Mouse (Mus musculus) megakaryocyte, embryonic 14.5 days (primary cell): ENCODE results near the gene Pisd. TPM values are rescaled to one million over a fixed set of nuclear protein-coding genes. Genes with fewer than 3 reads are reported as not detected.
A peak's percentile ranks its signal among the peaks of the same experiment; 100 is the strongest.
"Not testable (repeated sequence)": the region's sequence is repeated elsewhere in the genome, so short reads cannot be mapped to it uniquely, and the experiment has no call there.

Experiments used
- H3K27me3 ChIP-seq: replicated peaks from 2 replicates; pipeline ENCODE3; 2012; ENCODE audit warnings: inconsistent platforms
- H3K36me3 ChIP-seq: replicated peaks from 2 replicates; pipeline ENCODE3; 2012; ENCODE audit warnings: low read length, inconsistent platforms, mixed read lengths
- H3K4me1 ChIP-seq: 2 replicates; pipeline ENCODE4 v1.6.1; 2012; ENCODE audit warnings: inconsistent platforms
- H3K4me3 ChIP-seq: replicated peaks from 2 replicates; pipeline ENCODE3; 2012; ENCODE audit warnings: moderate library complexity, mild to moderate bottlenecking, inconsistent platforms
- H3K9me3 ChIP-seq: 2 replicates; pipeline ENCODE4 v1.6.1; 2012; ENCODE audit warnings: inconsistent platforms
- FLI1 ChIP-seq: IDR thresholded peaks from 2 replicates; pipeline ENCODE4 v1.6.1; 2012; ENCODE audit warnings: low read length, inconsistent platforms, mixed read lengths
- GATA1 ChIP-seq: IDR thresholded peaks from 3 replicates; pipeline ENCODE4 v1.6.1; 2012; ENCODE audit warnings: mixed read lengths, low read length, inconsistent platforms, borderline replicate concordance
- polyA plus RNA-seq: library from polyadenylated mRNA; stranded (reverse); fragments of >175 nt; gene quantifications from 2 replicates; pipeline ENCODE4 v1.2.3, GENCODE M21; 2012; ENCODE audit warnings: low replicate concordance; ENCODE audit not compliant: insufficient read depth

Pisd gene
- polyA plus RNA-seq: 19.8 and 36.8 TPM in 2 replicates

DNA sequence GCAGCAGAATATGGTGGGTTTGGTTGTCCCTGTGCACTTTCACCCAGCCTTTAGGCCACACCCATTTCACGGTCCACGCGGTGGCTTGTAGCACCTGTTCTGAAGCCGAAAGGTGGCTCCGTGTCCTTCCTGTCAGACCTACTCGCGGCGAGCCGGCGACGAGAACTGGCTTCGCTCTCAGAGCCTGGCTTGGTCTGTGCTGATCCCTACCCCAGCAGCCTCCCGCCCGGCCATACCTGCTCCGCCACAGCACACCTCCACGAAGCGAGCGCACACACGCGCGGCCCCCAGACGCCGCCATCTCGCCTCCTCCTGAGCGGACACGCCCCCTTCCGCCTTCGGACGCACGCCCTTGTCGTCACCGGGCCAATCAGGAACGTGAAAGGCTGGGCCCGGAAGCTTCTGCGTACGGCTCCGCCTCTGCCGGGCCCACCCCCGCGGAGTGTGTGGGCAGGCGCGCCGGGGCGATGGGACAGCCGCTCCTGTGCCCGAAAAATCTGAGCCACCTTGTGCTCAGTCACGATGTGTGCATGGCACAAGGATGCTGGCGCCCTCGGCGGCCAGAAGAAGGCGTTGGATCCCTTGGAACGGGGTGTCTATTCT, at the start of gene Pisd:
Pisd (minus strand) TSS at position 334 of the 603 bp plus-strand sequence.
- peaks cover 27% of the 10 kb centered on the region for H3K36me3 ChIP-seq
- peaks cover 14% of the 10 kb centered on the region for H3K4me1 ChIP-seq
- H3K4me3 ChIP-seq: peak within 1 kb of the TSS; percentile 98
- H3K27me3 ChIP-seq: no peaks in the 10 kb centered on the region
- TF ChIP-seq FLI1 (no peak), GATA1 (no peak)
- no peaks in the 10 kb centered on the region for H3K9me3 ChIP-seq

DNA sequence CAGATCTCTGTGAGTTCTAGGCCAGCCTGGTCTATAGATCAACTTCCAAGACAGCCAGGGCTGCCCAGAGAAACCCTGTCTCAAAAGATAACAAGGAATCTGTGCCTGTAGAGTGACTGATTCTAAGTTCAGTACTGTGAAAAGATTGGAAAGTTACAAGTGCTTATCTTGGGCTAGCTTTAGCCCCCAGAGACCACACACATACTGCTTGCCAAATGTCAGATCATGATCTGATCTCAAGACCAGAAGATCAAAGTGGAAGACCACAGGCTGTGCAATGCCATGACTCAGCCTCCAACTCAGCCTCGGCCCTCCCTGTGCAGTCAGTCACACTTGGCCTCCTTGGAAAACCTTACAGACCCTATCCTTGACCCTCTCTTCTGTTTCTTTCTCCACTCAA, 49.1 kb upstream of the Pisd start:
- Histone ChIP-seq H3K4me1 (peaks cover 9% of the 10 kb centered on the region), H3K27me3 (no peaks in the 10 kb centered on the region), H3K4me3 (no peak overlapping the region), H3K36me3 (peaks cover 95% of the 10 kb centered on the region), H3K9me3 (no peaks in the 10 kb centered on the region)
- TF ChIP-seq GATA1 (no peak), FLI1 (no peak)

DNA sequence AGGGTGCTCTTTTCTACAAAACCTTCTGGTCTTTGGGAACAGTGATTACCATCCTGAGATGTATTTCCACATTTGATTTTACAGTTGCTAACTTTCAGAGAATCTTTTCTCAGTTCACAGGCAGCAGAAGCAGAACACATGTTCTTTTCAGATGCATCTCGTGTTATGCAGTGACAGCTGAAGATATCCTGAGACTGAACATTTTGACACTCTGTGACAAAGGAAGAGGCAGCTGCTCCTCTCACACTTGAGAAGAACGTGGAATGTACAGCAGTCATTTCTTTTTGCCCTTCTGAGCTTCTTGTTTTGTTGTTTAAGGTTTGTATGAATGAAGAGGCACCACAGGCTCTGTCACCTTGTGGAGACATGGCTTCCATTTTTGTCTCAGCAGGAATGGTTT, 44.6 kb upstream of the Pisd start:
- H3K36me3 ChIP-seq: peaks cover 95% of the 10 kb centered on the region
- no peaks in the 10 kb centered on the region for H3K9me3 ChIP-seq
- H3K4me3 ChIP-seq: no peak overlapping the region
- TF ChIP-seq FLI1: no peak
- TF ChIP-seq GATA1: no peak
- H3K27me3 ChIP-seq: no peaks in the 10 kb centered on the region
- H3K4me1 ChIP-seq: peaks cover 3% of the 10 kb centered on the region; the same call in 1 of the 2 replicates

DNA sequence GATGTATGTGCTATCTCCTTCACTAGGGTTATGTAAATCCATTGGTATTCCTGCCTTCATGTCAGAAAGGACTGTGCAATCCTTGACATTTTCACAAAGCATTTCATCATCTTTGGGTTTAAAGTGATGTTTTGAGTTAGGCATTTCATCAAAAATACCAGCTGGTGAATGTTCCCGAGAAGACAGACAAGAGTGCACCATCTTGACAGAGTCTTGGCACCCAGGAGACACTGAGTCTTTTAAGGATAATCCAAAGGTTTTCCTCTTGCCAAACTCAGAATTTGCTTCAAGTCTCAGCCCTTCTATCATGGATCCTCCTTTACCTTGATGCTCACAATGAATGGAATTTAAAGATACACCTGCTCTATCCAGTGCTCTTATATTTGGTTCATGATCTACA, 43.3 kb upstream of the Pisd start:
- H3K9me3 ChIP-seq, H3K27me3 ChIP-seq, H3K4me1 ChIP-seq, H3K4me3 ChIP-seq: not testable (repeated sequence)
- H3K36me3 ChIP-seq: peaks cover 87% of the 10 kb centered on the region

DNA sequence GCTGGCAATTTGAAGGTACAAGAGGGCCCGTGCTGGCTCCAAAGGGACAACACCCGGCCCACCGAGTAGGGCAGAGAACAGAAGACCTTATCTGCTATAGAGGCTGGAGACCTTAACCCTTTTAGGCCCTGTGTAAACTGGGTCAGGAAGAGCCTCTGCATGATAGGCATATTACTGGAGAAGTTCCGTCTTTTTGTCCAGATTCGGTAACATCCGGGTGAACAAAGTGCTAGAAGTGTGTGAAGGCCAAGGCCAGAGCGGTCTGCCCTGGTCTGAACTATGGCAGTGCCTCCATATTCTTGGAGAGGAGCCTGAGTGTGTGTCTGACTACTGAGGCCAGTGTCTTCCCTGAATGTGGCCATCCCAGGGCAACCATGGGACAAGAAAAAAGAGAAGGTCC, 41.6 kb upstream of the Pisd start, which contains the start of gene Gm20671:
Gm20671 (minus strand) TSS at position 101 of the 400 bp plus-strand sequence.
- no peak within 1 kb of the TSS for H3K4me3 ChIP-seq
- no peaks in the 10 kb centered on the region for H3K4me1 ChIP-seq
- H3K27me3 ChIP-seq: no peaks in the 10 kb centered on the region
- H3K36me3 ChIP-seq: peaks cover 87% of the 10 kb centered on the region
- H3K9me3 ChIP-seq: no peaks in the 10 kb centered on the region
- TF ChIP-seq FLI1 (no peak), GATA1 (no peak)

DNA sequence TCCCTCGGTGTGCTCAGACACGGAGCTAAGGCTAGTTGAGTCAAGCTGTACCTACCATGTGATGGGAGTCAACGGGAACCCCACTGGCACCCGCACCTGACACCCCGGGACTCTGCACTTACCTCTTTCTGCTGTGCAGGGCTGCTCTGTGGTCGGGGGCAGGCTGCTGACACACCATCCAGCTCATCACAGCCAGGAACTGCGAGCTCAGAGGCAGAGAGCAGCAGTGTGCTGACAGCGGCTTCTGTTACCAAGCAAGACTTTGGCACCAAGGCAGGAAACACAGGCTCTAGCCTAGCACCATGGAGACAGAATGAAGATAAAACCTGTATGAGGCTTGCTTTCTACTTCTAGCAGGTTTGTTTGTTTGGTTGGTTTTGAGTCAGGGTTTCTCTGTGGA, 35.0 kb upstream of the Pisd start:
- TF ChIP-seq FLI1 (no peak), GATA1 (no peak)
- Histone ChIP-seq H3K4me1 (peaks cover 4% of the 10 kb centered on the region; the same call in 1 of the 2 replicates), H3K27me3 (no peaks in the 10 kb centered on the region), H3K4me3 (no peak overlapping the region), H3K9me3 (no peaks in the 10 kb centered on the region), H3K36me3 (peaks cover 86% of the 10 kb centered on the region)

DNA sequence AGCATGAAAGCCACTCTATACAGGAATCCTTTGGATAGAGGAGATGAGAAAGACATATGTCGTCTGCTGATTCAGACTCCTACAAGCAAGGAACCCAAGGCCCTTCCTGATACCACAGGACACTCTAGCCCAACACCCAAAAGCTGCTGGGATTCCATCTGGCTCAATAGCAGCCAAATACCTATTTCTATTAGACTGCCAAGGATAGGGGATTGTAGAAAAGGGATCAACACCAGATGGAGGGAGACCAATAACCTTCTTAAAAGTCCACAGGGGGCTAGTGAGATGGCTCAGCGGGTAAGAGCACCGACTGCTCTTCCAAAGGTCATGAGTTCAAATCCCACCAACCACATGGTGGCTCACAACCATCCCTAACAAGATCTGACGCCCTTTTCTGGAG, 29.9 kb upstream of the Pisd start:
- peaks cover 4% of the 10 kb centered on the region; the same call in 1 of the 2 replicates for H3K4me1 ChIP-seq
- no peaks in the 10 kb centered on the region for H3K9me3 ChIP-seq
- H3K27me3 ChIP-seq: no peaks in the 10 kb centered on the region
- peaks cover 90% of the 10 kb centered on the region for H3K36me3 ChIP-seq
- H3K4me3 ChIP-seq: no peak overlapping the region
- no peak for TF ChIP-seq FLI1
- TF ChIP-seq GATA1: no peak

DNA sequence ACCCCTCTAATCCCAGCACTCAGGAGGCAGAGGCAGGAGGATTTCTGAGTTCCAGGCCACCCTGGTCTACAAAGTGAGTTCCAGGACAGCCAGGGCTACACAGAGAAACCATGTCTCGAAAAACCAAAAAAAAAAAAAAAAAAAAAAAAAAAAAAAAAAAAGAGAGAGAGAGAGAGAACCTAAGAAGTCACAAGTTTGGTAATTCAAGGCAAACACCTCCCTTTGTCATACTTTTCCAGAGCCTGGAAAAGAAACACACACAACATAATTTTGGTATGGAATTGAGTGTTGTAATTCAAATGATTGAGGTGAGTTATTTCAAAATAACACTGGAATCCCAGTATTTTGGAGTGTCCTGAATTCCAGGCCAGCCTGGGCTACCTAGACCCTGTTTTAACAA, 1.0 kb upstream of the Pisd start:
- H3K27me3 ChIP-seq, H3K9me3 ChIP-seq, H3K4me3 ChIP-seq: not testable (repeated sequence)
- peaks cover 36% of the 10 kb centered on the region for H3K36me3 ChIP-seq
- peaks cover 13% of the 10 kb centered on the region for H3K4me1 ChIP-seq

DNA sequence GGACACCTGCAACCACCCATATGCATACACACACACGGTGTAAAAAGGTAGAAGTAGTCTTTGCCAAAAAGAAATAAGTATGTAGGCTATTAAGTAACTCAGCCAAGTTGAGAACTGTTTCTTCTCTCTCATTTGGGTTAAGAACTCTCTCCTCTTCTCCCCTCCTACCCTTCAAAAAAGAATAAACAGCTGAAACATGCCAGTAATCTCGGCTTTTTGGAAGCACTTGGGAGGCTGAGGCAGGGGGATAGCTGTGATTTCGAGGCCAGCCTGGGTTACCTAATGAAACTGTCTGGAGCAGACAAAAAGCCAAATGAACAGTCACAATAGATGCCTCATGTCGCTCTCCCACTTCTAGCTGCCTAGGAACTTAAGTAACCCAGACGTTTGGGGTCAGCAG, 720 bp downstream of the Pisd start:
- H3K9me3 ChIP-seq: no peaks in the 10 kb centered on the region
- TF ChIP-seq FLI1 (no peak), GATA1 (no peak)
- peak overlapping the region; percentile 98 for H3K4me3 ChIP-seq
- peaks cover 23% of the 10 kb centered on the region for H3K36me3 ChIP-seq
- H3K4me1 ChIP-seq: peaks cover 17% of the 10 kb centered on the region
- H3K27me3 ChIP-seq: no peaks in the 10 kb centered on the region

DNA sequence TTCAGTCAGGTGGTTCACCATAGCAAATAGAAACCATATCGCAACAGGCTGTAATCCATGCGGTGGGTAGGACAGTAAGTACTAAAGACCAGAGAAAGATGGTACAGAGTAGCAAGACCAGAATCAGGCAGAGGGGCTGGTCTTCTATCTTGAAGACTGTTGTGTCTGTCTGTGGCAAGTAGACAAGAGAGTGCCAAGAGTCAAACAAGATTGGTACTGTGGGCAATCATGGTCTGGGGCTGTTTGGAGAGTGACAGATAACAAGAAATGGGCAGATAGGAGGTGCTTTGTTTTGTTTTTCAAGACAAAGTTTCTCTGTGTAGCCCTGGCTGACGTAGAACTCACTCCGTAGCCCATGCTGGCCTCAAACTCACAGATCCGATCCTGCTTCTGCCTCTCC, 3.9 kb downstream of the Pisd start:
- Histone ChIP-seq H3K9me3 (no peaks in the 10 kb centered on the region), H3K36me3 (peaks cover 3% of the 10 kb centered on the region)

DNA sequence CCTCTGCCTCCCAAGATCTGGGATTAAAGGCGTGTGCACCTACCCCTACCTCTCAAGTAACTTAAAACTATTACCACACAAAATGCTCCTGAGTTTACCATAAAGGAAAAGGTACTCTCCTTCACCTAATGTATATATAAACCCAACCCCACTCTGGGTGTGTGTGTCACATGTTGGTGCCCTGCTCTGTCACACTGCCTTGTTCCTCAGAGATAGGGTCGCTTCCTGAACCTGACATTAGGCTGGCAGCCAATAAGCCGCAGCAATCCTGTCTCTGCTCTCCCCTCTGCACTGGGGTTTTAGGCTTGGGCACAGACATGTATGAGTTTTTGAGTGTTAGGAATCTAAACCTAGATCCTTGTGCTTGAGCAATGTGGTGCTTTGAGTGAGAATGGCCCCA, 7.3 kb downstream of the Pisd start:
- H3K9me3 ChIP-seq: no peaks in the 10 kb centered on the region
- peaks cover 31% of the 10 kb centered on the region for H3K4me1 ChIP-seq
- H3K27me3 ChIP-seq: no peaks in the 10 kb centered on the region
- H3K36me3 ChIP-seq: peaks cover 14% of the 10 kb centered on the region
- H3K4me3 ChIP-seq: no peak overlapping the region
- no peak for TF ChIP-seq GATA1
- no peak for TF ChIP-seq FLI1

More for the DNA sequence above, 3.9 kb downstream of the Pisd start:
- TF ChIP-seq FLI1: no peak
- TF ChIP-seq GATA1: no peak
- no peaks in the 10 kb centered on the region for H3K27me3 ChIP-seq
- peaks cover 33% of the 10 kb centered on the region for H3K4me1 ChIP-seq
- H3K4me3 ChIP-seq: no peak overlapping the region
